Mouse (Mus musculus): ENCODE data around the gene Pax8. TPM values are rescaled to one million over a fixed set of nuclear protein-coding genes. Genes with fewer than 3 reads are reported as not detected.

The Pax8 gene
- polyA plus RNA-seq, 1 experiment from 2014 or later: 0.12 TPM

GRCm38 (mm10) chr2:24460112-24460807 is 15.1 kb downstream of the Pax8 start:
- Histone ChIP-seq H3K9ac (no peak overlapping the region), H3K9me3 (replicated peaks) (no peaks in the 10 kb centered on the region), H3K4me3 (replicated peaks) (no peak overlapping the region), H3K4me1 (replicated peaks) (no peaks in the 10 kb centered on the region), H3K27me3 (no peaks in the 10 kb centered on the region), H3K4me2 (no peak overlapping the region), H3K27ac (no peak overlapping the region), H3K36me3 (no peaks in the 10 kb centered on the region)
- no peak for DNase-seq
- no peak for ATAC-seq (ENCODE audit: low read depth)
- 23% methylated on average over 9 of the region's 9 CpGs for WGBS (ENCODE audit: insufficient replicate concordance)

DNA sequence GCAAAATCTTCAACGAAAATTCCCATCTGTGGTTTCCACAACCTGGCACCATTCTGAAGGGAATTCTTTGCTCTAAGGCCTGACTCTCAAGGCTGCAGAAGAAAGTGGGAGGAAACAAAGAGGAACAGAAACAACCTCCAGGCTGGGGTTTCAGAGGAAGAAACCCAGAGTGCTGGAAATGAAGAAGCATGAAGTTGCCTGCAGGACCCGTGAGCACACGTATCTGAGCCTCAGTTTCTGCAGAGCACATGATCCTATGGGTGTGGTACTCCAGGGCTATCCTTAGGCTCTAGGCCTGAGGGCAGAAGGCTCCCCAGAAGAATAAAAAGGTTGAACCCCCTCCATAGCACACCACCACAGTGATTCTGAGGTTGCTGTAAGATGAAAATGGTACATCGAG is 18.6 kb downstream of the Pax8 start:
- no peaks in the 10 kb centered on the region for H3K27me3 ChIP-seq
- H3K36me3 ChIP-seq: no peaks in the 10 kb centered on the region
- DNase-seq (no peak), ATAC-seq (ENCODE audit: low read depth) (no peak)
- no peak overlapping the region for H3K4me3 ChIP-seq (replicated peaks)
- WGBS (ENCODE audit: insufficient replicate concordance): 62% methylated on average over 4 of the region's 4 CpGs
- H3K4me1 ChIP-seq (replicated peaks): no peaks in the 10 kb centered on the region
- no peak overlapping the region for H3K27ac ChIP-seq
- H3K9me3 ChIP-seq (replicated peaks): no peaks in the 10 kb centered on the region
- H3K9ac ChIP-seq: no peak overlapping the region
- H3K4me2 ChIP-seq: no peak overlapping the region

GRCm38 (mm10) chr2:24455057-24455855 is 20.1 kb downstream of the Pax8 start:
- no peak overlapping the region for H3K4me2 ChIP-seq
- H3K4me3 ChIP-seq (replicated peaks): no peak overlapping the region
- no peaks in the 10 kb centered on the region for H3K36me3 ChIP-seq
- DNase-seq (no peak), ATAC-seq (ENCODE audit: low read depth) (no peak)
- 40% methylated on average over 6 of the region's 6 CpGs for WGBS (ENCODE audit: insufficient replicate concordance)
- H3K4me1 ChIP-seq (replicated peaks): no peaks in the 10 kb centered on the region
- no peaks in the 10 kb centered on the region for H3K27me3 ChIP-seq
- no peak overlapping the region for H3K27ac ChIP-seq
- no peaks in the 10 kb centered on the region for H3K9me3 ChIP-seq (replicated peaks)
- H3K9ac ChIP-seq: no peak overlapping the region

- 56% methylated on average over 1 of the region's 1 CpGs for WGBS (ENCODE audit: insufficient replicate concordance)
- H3K27ac ChIP-seq: no peak overlapping the region
- no peak overlapping the region for H3K4me2 ChIP-seq
- no peaks in the 10 kb centered on the region for H3K4me1 ChIP-seq (replicated peaks)
- DNase-seq: no peak
- no peak for ATAC-seq (ENCODE audit: low read depth)
- no peaks in the 10 kb centered on the region for H3K27me3 ChIP-seq
- no peak overlapping the region for H3K4me3 ChIP-seq (replicated peaks)
- H3K9ac ChIP-seq: no peak overlapping the region
- no peaks in the 10 kb centered on the region for H3K36me3 ChIP-seq
- no peaks in the 10 kb centered on the region for H3K9me3 ChIP-seq (replicated peaks)
Measured at GRCm38 (mm10) chr2:24454429-24455011, 20.9 kb downstream of the Pax8 start.

DNA sequence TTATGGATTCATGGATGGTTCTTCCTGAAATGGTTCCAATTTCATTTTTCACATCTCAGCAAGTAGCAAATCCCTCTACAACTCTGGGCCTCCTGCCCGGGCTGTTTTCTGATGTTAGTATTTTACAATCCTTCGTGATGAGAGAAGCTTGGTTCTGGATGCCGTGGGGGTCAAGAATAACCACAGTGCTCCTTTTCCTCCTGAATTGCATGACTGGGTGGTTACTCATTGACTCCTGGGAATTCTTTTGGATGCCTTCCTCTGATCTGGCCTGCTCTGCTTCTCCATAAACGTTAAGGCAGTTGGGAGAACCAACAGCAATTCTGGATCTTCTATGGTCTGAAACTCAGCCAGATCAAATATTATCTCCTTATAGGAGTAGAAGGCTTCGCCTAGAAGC is 22.2 kb downstream of the Pax8 start:
- Histone ChIP-seq H3K4me1 (replicated peaks) (no peaks in the 10 kb centered on the region), H3K27me3 (no peaks in the 10 kb centered on the region), H3K4me3 (replicated peaks) (no peak overlapping the region), H3K27ac (no peak overlapping the region), H3K36me3 (no peaks in the 10 kb centered on the region), H3K9me3 (replicated peaks) (no peaks in the 10 kb centered on the region), H3K9ac (no peak overlapping the region), H3K4me2 (no peak overlapping the region)
- 56% methylated on average over 5 of the region's 5 CpGs for WGBS (ENCODE audit: insufficient replicate concordance)
- no peak for ATAC-seq (ENCODE audit: low read depth)
- no peak for DNase-seq

DNA sequence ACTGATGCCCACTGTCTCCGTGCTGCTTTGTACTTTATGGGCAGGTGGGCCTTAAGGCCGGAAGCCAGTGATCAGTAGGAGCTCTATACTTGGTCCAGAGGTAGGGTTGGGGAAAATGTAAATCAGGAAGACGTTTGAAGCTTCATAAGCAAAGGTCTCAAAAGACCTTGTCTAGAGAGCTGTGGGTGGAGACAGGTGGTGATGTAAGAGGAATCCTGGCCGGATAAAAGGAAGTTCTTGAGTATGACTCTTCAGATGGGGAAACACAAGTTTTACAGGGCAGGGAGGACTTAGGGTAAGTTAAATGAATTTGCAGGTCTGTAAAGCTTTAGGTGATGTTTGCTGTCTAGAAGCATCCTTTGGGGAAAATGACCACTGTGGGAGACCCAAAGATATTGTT is 26.3 kb downstream of the Pax8 start:
- no peak for ATAC-seq (ENCODE audit: low read depth)

DNA sequence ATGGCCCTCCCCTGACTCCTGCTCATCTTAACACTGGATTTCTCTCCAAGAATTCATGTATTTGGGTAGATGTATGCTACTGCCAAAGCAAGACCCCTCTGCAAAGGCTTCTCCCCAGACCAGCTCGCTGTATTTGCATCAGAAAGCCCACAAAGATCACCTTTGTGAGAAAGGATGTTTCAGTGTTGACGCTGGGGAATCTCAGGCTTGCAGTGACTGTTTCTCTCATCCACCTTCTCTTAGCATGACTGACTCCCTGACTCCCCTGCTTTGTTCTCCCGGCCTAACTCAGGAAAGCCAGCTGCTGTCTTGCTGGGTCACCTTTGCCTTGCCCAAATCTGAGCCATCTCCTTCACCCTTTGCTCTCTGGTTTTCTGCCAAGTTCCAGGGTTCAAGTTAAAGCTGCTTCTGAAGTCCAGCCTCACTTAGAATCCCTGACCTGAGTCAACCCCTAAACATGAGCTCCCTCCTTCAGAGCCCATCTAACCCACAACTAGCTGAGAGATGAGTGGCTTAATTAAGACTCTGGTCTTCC is 32.1 kb downstream of the Pax8 start:
- Histone ChIP-seq H3K36me3 (no peaks in the 10 kb centered on the region), H3K4me2 (no peak overlapping the region)
- DNase-seq: no peak

More for the DNA sequence above, 26.3 kb downstream of the Pax8 start:
- Histone ChIP-seq H3K9me3 (replicated peaks) (no peaks in the 10 kb centered on the region), H3K27me3 (no peaks in the 10 kb centered on the region), H3K27ac (no peak overlapping the region), H3K4me2 (no peak overlapping the region), H3K4me1 (replicated peaks) (no peaks in the 10 kb centered on the region), H3K4me3 (replicated peaks) (no peak overlapping the region), H3K36me3 (no peaks in the 10 kb centered on the region), H3K9ac (no peak overlapping the region)
- WGBS (ENCODE audit: insufficient replicate concordance): 47% methylated on average over 4 of the region's 4 CpGs
- no peak for DNase-seq

GRCm38 (mm10) chr2:24442303-24442925 is 33.0 kb downstream of the Pax8 start:
- no peaks in the 10 kb centered on the region for H3K27me3 ChIP-seq
- H3K4me3 ChIP-seq (replicated peaks): no peak overlapping the region
- no peaks in the 10 kb centered on the region for H3K36me3 ChIP-seq
- DNase-seq (no peak), ATAC-seq (ENCODE audit: low read depth) (no peak)
- no peak overlapping the region for H3K27ac ChIP-seq
- H3K4me2 ChIP-seq: no peak overlapping the region
- H3K9ac ChIP-seq: no peak overlapping the region
- H3K4me1 ChIP-seq (replicated peaks): no peaks in the 10 kb centered on the region
- 36% methylated on average over 4 of the region's 4 CpGs for WGBS (ENCODE audit: insufficient replicate concordance)
- H3K9me3 ChIP-seq (replicated peaks): no peaks in the 10 kb centered on the region

More for the DNA sequence above, 32.1 kb downstream of the Pax8 start:
- no peaks in the 10 kb centered on the region for H3K4me1 ChIP-seq (replicated peaks)
- H3K27ac ChIP-seq: no peak overlapping the region
- H3K9me3 ChIP-seq (replicated peaks): no peaks in the 10 kb centered on the region
- no peak for ATAC-seq (ENCODE audit: low read depth)
- H3K4me3 ChIP-seq (replicated peaks): no peak overlapping the region
- H3K27me3 ChIP-seq: no peaks in the 10 kb centered on the region
- 53% methylated on average over 3 of the region's 3 CpGs for WGBS (ENCODE audit: insufficient replicate concordance)
- no peak overlapping the region for H3K9ac ChIP-seq

DNA sequence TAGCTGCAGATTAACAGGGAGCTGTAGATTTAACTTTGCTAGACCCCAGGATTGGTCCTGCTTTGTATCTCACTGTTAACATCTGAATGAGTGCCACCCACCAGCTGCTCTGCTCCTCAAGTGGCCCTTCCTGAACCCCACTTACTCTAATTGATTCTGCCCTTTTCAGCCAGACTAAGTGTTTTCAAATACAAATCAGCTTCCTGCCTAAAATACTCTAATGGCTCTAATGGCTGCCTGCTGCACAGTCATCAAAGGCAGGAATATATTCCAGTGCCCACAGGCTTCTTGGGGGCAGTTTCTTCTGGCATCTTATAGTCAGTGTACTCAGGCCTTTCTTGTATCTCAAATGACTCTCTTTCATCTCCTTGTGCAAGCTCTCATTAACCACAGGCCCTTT is 33.5 kb downstream of the Pax8 start:
- ATAC-seq (ENCODE audit: low read depth): no peak
- H3K9me3 ChIP-seq (replicated peaks): no peaks in the 10 kb centered on the region
- H3K36me3 ChIP-seq: no peaks in the 10 kb centered on the region
- no peaks in the 10 kb centered on the region for H3K4me1 ChIP-seq (replicated peaks)
- H3K27ac ChIP-seq: no peak overlapping the region
- no peak overlapping the region for H3K4me3 ChIP-seq (replicated peaks)
- no peaks in the 10 kb centered on the region for H3K27me3 ChIP-seq
- no peak for DNase-seq
- H3K4me2 ChIP-seq: no peak overlapping the region
- H3K9ac ChIP-seq: no peak overlapping the region

DNA sequence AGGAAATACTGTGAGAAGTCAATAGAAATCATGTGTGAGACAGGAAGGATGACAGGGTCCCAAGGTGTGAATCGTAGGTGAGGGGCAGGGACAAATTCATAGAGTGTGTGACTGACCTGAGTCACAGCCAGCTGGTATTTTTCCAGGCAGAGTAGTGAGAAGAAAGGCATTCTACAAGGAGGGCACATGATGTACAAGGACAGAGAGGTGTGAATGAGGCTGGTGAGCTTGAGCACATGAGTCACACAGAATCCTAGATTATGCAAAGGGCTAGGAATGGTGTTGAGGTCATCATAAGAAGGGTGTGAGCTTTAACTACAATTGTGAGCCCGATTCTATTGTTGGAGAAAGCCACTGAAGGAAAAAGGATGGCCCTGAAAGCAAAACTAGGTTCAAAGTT is 35.3 kb downstream of the Pax8 start:
- Histone ChIP-seq H3K4me1 (replicated peaks) (no peaks in the 10 kb centered on the region), H3K4me2 (no peak overlapping the region), H3K9ac (no peak overlapping the region), H3K4me3 (replicated peaks) (no peak overlapping the region), H3K27ac (no peak overlapping the region), H3K27me3 (no peaks in the 10 kb centered on the region), H3K9me3 (replicated peaks) (no peaks in the 10 kb centered on the region), H3K36me3 (no peaks in the 10 kb centered on the region)
- ATAC-seq (ENCODE audit: low read depth) (no peak), DNase-seq (no peak)
- WGBS (ENCODE audit: insufficient replicate concordance): 49% methylated on average over 2 of the region's 2 CpGs

DNA sequence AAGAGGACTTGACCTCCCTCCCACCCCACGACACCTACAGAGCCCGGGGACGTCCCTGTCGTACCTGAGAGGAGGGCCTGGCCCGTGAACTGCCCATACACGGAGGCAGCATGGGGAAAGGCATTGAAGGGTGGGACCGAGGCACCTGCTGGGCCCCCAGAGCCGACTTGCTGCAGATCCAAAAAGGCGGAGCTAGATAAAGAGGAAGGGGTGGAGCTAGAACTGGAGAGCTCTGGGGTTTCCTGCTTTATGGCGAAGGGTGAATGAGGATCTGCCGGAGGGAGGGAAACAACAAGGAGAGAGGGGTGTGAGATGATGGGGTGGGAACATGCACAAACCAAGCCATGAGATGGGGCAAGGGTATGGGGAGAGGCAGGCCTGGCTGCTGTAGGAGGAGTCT is 39.7 kb downstream of the Pax8 start:
- H3K9me3 ChIP-seq (replicated peaks): no peaks in the 10 kb centered on the region
- WGBS (ENCODE audit: insufficient replicate concordance): 56% methylated on average over 11 of the region's 11 CpGs
- no peaks in the 10 kb centered on the region for H3K27me3 ChIP-seq
- no peak overlapping the region for H3K9ac ChIP-seq
- H3K4me3 ChIP-seq (replicated peaks): no peak overlapping the region
- H3K4me2 ChIP-seq: no peak overlapping the region
- no peak overlapping the region for H3K27ac ChIP-seq
- no peak for ATAC-seq (ENCODE audit: low read depth)
- no peaks in the 10 kb centered on the region for H3K4me1 ChIP-seq (replicated peaks)
- DNase-seq: no peak
- no peaks in the 10 kb centered on the region for H3K36me3 ChIP-seq

Data from liver, embryonic 13.5 days (tissue).